Mouse (Mus musculus): ENCODE measurements at regions not wholly inside any gene's neighbourhood (a gene's known extent, or its start where the extent isn't known, plus 50 kb on each side); places are given as distances from the start of the nearest gene placed in this dataset.

DNA sequence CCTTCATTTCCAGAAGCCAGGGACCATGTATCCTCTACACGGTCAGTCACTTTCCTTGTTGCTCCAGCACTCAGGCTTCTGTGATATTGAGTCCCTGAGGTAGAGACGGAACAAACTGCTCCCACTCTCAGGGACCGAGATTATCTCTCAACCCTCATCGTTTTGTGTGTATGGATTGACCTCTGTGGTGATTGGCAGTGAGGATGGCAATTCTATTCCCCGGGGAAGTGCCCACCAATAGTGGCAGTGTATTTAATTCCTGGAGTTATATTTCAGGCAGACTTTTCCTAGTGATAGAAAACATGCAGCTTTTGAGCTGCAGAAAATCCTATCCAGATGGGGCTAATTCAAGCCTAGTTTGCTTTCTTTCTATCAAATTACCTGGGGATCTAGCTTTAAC is 157.8 kb upstream of the Krr1 start:
- TF ChIP-seq POLR2A (IDR thresholded peaks at IDR 0.05; ENCODE audit: extremely low read depth, insufficient read depth, low read length) (no peak), CTCF (IDR thresholded peaks at IDR 0.05; ENCODE audit: extremely low read depth, insufficient read depth, low read length) (no peak)
